Mouse (Mus musculus): ENCODE results near the gene Fam208b.
"Not testable (repeated sequence)": the region's sequence is repeated elsewhere in the genome, so short reads cannot be mapped to it uniquely, and the experiment has no call there.

The Fam208b gene

GRCm38 (mm10) chr13:3519357-3519756 lies 91.6 kb downstream of the Fam208b start:
- not testable (repeated sequence) for DNase-seq (ENCODE audit: low read depth, low spot score)

All from retina, postnatal 7 days (tissue).